Mouse (Mus musculus) bone marrow macrophage, adult 2 months (primary cell): ENCODE measurements around the gene Tab1.

Experiments
- CTCF ChIP-seq: IDR thresholded peaks from 2 replicates; pipeline ENCODE4 v1.5.1; 2012; ENCODE audit warnings: low read depth, mild to moderate bottlenecking, low read length, moderate library complexity
- POLR2A ChIP-seq: IDR thresholded peaks from 2 replicates; pipeline ENCODE4 v1.6.1; 2012; ENCODE audit warnings: mild to moderate bottlenecking, low read depth, low read length, borderline replicate concordance

GRCm38 (mm10) chr15:80090155-80090554 is 42.8 kb upstream of the Tab1 start:
- TF ChIP-seq POLR2A: no peak
- TF ChIP-seq CTCF: no peak
